Mouse (Mus musculus) MEL (cell line): ENCODE results near the gene Tamm41. TPM values are rescaled to one million over a fixed set of nuclear protein-coding genes. Genes with fewer than 3 reads are reported as not detected.

ENCODE experiments used
- DNase-seq: peaks from one replicate; pipeline ENCODE4 v3.0.0; 2011; ENCODE audit warnings: low read depth, low spot score
- H3K27ac ChIP-seq: 2 replicates; pipeline ENCODE4 v1.5.1; 2012; ENCODE audit warnings: low read depth, mild to moderate bottlenecking, control low read depth, low read length, moderate library complexity; ENCODE audit not compliant: control insufficient read depth
- H3K27me3 ChIP-seq, 2 experiments: fragments of 150-350 bp in 1 of 2; sonication (generic) in 1 of 2; 2 replicates each; pipeline ENCODE4 v1.6.1; 2012; ENCODE audit warnings: low read length in 2 of 2, mild to moderate bottlenecking in 2 of 2, improper control_type of control experiment in 1 of 2, moderate library complexity in 1 of 2; ENCODE audit not compliant: insufficient read depth in 2 of 2, control insufficient read depth in 1 of 2
- H3K36me3 ChIP-seq, 2 experiments: 2 replicates each; pipeline ENCODE4 v1.6.1; 2012 to 2014; ENCODE audit warnings: low read length in 2 of 2, improper control_type of control experiment in 1 of 2, inconsistent platforms in 1 of 2, mild to moderate bottlenecking in 1 of 2; ENCODE audit not compliant: insufficient read depth in 2 of 2, control insufficient read depth in 1 of 2
- H3K4me1 ChIP-seq, 2 experiments: fragments of 150-350 bp in 1 of 2; sonication (generic) in 1 of 2; 2 replicates each; pipeline ENCODE4 v1.6.1; 2012; ENCODE audit warnings: low read length in 2 of 2, improper control_type of control experiment in 1 of 2, mild to moderate bottlenecking in 1 of 2; ENCODE audit not compliant: insufficient read depth in 2 of 2, control insufficient read depth in 1 of 2
- H3K4me3 ChIP-seq, 2 experiments: fragments of 150-350 bp in 1 of 2; sonication (generic) in 1 of 2; 2 replicates each; pipeline ENCODE4 v1.5.1; 2012; ENCODE audit warnings: low read depth in 2 of 2, low read length in 2 of 2, mild to moderate bottlenecking in 2 of 2, moderate library complexity in 2 of 2, control low read depth in 1 of 2, improper control_type of control experiment in 1 of 2; ENCODE audit not compliant: control insufficient read depth in 1 of 2, insufficient read depth in 1 of 2
- H3K79me2 ChIP-seq: 2 replicates; pipeline ENCODE4 v1.6.1; 2012; ENCODE audit warnings: mild to moderate bottlenecking, low read length, moderate library complexity; ENCODE audit not compliant: control insufficient read depth, poor library complexity, insufficient read depth
- H3K9ac ChIP-seq: 2 replicates; pipeline ENCODE4 v1.6.1; 2012; ENCODE audit warnings: low read depth, mild to moderate bottlenecking, control low read depth, low read length, moderate library complexity; ENCODE audit not compliant: control insufficient read depth, poor library complexity, severe bottlenecking
- H3K9me3 ChIP-seq: fragments of 150-350 bp; sonication (generic); replicated peaks from 2 replicates; pipeline ENCODE4 v1.6.1; 2012; ENCODE audit warnings: mild to moderate bottlenecking, low read length, improper control_type of control experiment, moderate library complexity; ENCODE audit not compliant: insufficient read depth
- BHLHE40 ChIP-seq: IDR thresholded peaks from 2 replicates; pipeline ENCODE4 v1.6.1; 2012; ENCODE audit warnings: low read depth, mild to moderate bottlenecking, inconsistent platforms, low read length, improper control_type of control experiment, borderline replicate concordance
- CHD1 ChIP-seq: IDR thresholded peaks from 2 replicates; pipeline ENCODE4 v1.6.1; 2012; ENCODE audit warnings: low read depth, mild to moderate bottlenecking, inconsistent platforms, low read length, improper control_type of control experiment
- CTCF ChIP-seq, 3 experiments: IDR thresholded peaks in 2 of 3; conservative IDR thresholded peaks in 1 of 3; 2 replicates each; pipeline ENCODE4 v1.5.1; 2011 to 2012; ENCODE audit warnings: low read length in 3 of 3, low read depth in 2 of 3, mild to moderate bottlenecking in 2 of 3, improper control_type of control experiment in 1 of 3, inconsistent platforms in 1 of 3, mixed read lengths in 1 of 3, moderate library complexity in 1 of 3; ENCODE audit not compliant: control insufficient read depth in 1 of 3, insufficient read depth in 1 of 3, poor library complexity in 1 of 3, severe bottlenecking in 1 of 3
- ELF1 ChIP-seq: IDR thresholded peaks from 2 replicates; pipeline ENCODE4 v1.6.1; 2014; ENCODE audit warnings: low read depth, mild to moderate bottlenecking, inconsistent platforms, low read length, improper control_type of control experiment, moderate library complexity
- EP300 ChIP-seq, 2 experiments: IDR thresholded peaks; 2 replicates each; pipeline ENCODE4 v1.6.1; 2011; ENCODE audit warnings: improper control_type of control experiment in 2 of 2, low read length in 2 of 2, low read depth in 1 of 2, mild to moderate bottlenecking in 1 of 2
- ETS1 ChIP-seq: IDR thresholded peaks from 2 replicates; pipeline ENCODE4 v1.6.1; 2012; ENCODE audit warnings: low read depth, mild to moderate bottlenecking, inconsistent platforms, low read length, improper control_type of control experiment, moderate library complexity
- GATA1 ChIP-seq: IDR thresholded peaks from 2 replicates; pipeline ENCODE4 v1.6.1; 2011; ENCODE audit warnings: low read depth, low read length, improper control_type of control experiment
- JUND ChIP-seq: IDR thresholded peaks from 2 replicates; pipeline ENCODE4 v1.6.1; 2011; ENCODE audit warnings: low read depth, mild to moderate bottlenecking, improper control_type of control experiment, low read length
- MAFK ChIP-seq: IDR thresholded peaks from 2 replicates; pipeline ENCODE4 v1.6.1; 2011; ENCODE audit warnings: low read depth, mild to moderate bottlenecking, low read length, improper control_type of control experiment, borderline replicate concordance
- MAX ChIP-seq: IDR thresholded peaks from 2 replicates; pipeline ENCODE4 v1.6.1; 2011; ENCODE audit warnings: low read length, improper control_type of control experiment
- MAZ ChIP-seq: IDR thresholded peaks from 2 replicates; pipeline ENCODE4 v1.6.1; 2012; ENCODE audit warnings: low read depth, mild to moderate bottlenecking, inconsistent platforms, low read length, improper control_type of control experiment
- MEF2A ChIP-seq: IDR thresholded peaks from 2 replicates; pipeline ENCODE4 v1.6.1; 2014; ENCODE audit warnings: low read depth, mild to moderate bottlenecking, inconsistent platforms, low read length, improper control_type of control experiment; ENCODE audit not compliant: poor library complexity, insufficient replicate concordance, severe bottlenecking; ENCODE audit errors: extremely low read depth
- MYB ChIP-seq: IDR thresholded peaks from 2 replicates; pipeline ENCODE4 v1.6.1; 2011; ENCODE audit warnings: mild to moderate bottlenecking, low read depth, low read length, improper control_type of control experiment
- MYC ChIP-seq: IDR thresholded peaks from 2 replicates; pipeline ENCODE4 v1.6.1; 2011; ENCODE audit warnings: low read depth, mild to moderate bottlenecking, low read length, improper control_type of control experiment, moderate library complexity
- NELFE ChIP-seq: IDR thresholded peaks from 2 replicates; pipeline ENCODE4 v1.6.1; 2011; ENCODE audit warnings: low read depth, low read length, improper control_type of control experiment
- NRF1 ChIP-seq: IDR thresholded peaks from 2 replicates; pipeline ENCODE4 v1.6.1; 2014; ENCODE audit warnings: low read depth, mild to moderate bottlenecking, inconsistent platforms, low read length, improper control_type of control experiment, moderate library complexity; ENCODE audit not compliant: poor library complexity, insufficient read depth, severe bottlenecking
- POLR2AphosphoS2 ChIP-seq: IDR thresholded peaks from 2 replicates; pipeline ENCODE4 v1.6.1; 2011; ENCODE audit warnings: low read length, improper control_type of control experiment
- POLR2AphosphoS5 ChIP-seq: IDR thresholded peaks from 2 replicates; pipeline ENCODE4 v1.6.1; 2012; ENCODE audit warnings: low read depth, borderline replicate concordance, mild to moderate bottlenecking, inconsistent platforms, low read length, moderate library complexity, mixed read lengths
- RAD21 ChIP-seq: IDR thresholded peaks from 2 replicates; pipeline ENCODE4 v1.6.1; 2011; ENCODE audit warnings: mild to moderate bottlenecking, low read depth, low read length, improper control_type of control experiment
- RCOR1 ChIP-seq: IDR thresholded peaks from 2 replicates; pipeline ENCODE4 v1.6.1; 2012; ENCODE audit warnings: low read depth, mild to moderate bottlenecking, inconsistent platforms, low read length, improper control_type of control experiment
- SMC3 ChIP-seq: IDR thresholded peaks from 2 replicates; pipeline ENCODE4 v1.6.1; 2011; ENCODE audit warnings: low read depth, low read length, improper control_type of control experiment
- TBP ChIP-seq: IDR thresholded peaks from 2 replicates; pipeline ENCODE4 v1.8.0; 2011; ENCODE audit warnings: low read depth, low read length, improper control_type of control experiment
- USF2 ChIP-seq, 2 experiments: IDR thresholded peaks; 2 replicates each; pipeline ENCODE4 v1.6.1; 2011 to 2012; ENCODE audit warnings: improper control_type of control experiment in 2 of 2, low read length in 2 of 2, borderline replicate concordance in 1 of 2, inconsistent platforms in 1 of 2, low read depth in 1 of 2, mild to moderate bottlenecking in 1 of 2; ENCODE audit not compliant: insufficient read depth in 1 of 2
- ZC3H11A ChIP-seq: IDR thresholded peaks from 2 replicates; pipeline ENCODE4 v1.6.1; 2012; ENCODE audit warnings: low read depth, mild to moderate bottlenecking, inconsistent platforms, low read length, improper control_type of control experiment
- ZKSCAN1 ChIP-seq: IDR thresholded peaks from 2 replicates; pipeline ENCODE4 v1.6.1; 2012; ENCODE audit warnings: low read depth, mild to moderate bottlenecking, inconsistent platforms, low read length, improper control_type of control experiment, moderate library complexity
- ZNF384 ChIP-seq: IDR thresholded peaks from 2 replicates; pipeline ENCODE4 v1.6.1; 2012; ENCODE audit warnings: low read depth, mild to moderate bottlenecking, inconsistent platforms, low read length, improper control_type of control experiment
- polyA plus RNA-seq, 2 experiments: library from polyadenylated mRNA; stranded (reverse) in 1 of 2; unstranded in 1 of 2; fragments of >175 nt in 1 of 2; fragments of >200 nt in 1 of 2; gene quantifications; 2 replicates each; pipeline versions ENCODE4 v1.2.1 to v1.2.4; 2012; ENCODE audit warnings: low replicate concordance in 2 of 2, low read depth in 1 of 2; ENCODE audit not compliant: insufficient read length in 2 of 2, insufficient read depth in 1 of 2, missing spikeins in 1 of 2
- total RNA-seq: library from RNA; depleted of rRNA; stranded (reverse); fragments of 300-350 nt; gene quantifications from 2 replicates; pipeline ENCODE4 v1.2.3, GENCODE M21; 2012

Tamm41 gene
- total and polyA plus RNA-seq, 3 experiments = 80.5 to 87.4 TPM; not detected in 1

GRCm38 (mm10) chr6:115043657-115044500 lies 6.2 kb upstream of the Tamm41 start:
- peaks cover 0 to 3% of the 10 kb centered on the region in 2 experiments; a peak in 2 of 4 replicates for H3K27me3 ChIP-seq
- H3K79me2 ChIP-seq = no peaks in the 10 kb centered on the region
- H3K4me3 ChIP-seq = no peak overlapping the region
- DNase-seq = no peak
- H3K9ac ChIP-seq = no peak overlapping the region
- TF ChIP-seq MEF2A = no peak
- no peak for TF ChIP-seq CTCF (IDR thresholded peaks at IDR 0.05 in 2 of 3, conservative IDR thresholded peaks at IDR 0.05 in 1 of 3; ENCODE audit: control insufficient read depth in 1 of 3, insufficient read depth in 1 of 3, low read depth in 2 of 3, low read length in 3 of 3, poor library complexity in 1 of 3, severe bottlenecking in 1 of 3)
- TF ChIP-seq MAZ = no peak
- TF ChIP-seq SMC3 = no peak
- no peak for TF ChIP-seq JUND
- TF ChIP-seq ELF1 = no peak
- no peak for TF ChIP-seq NELFE
- TF ChIP-seq GATA1 = no peak
- no peak for TF ChIP-seq ZNF384
- TF ChIP-seq POLR2AphosphoS5 = no peak
- TF ChIP-seq POLR2AphosphoS2 = no peak
- TF ChIP-seq RAD21 = no peak
- no peak for TF ChIP-seq MAX
- TF ChIP-seq EP300 (IDR thresholded peaks at IDR 0.05; ENCODE audit: low read depth in 1 of 2, low read length in 2 of 2) = no peak
- TF ChIP-seq BHLHE40 = no peak
- no peak for TF ChIP-seq MYC
- H3K9me3 ChIP-seq = no peaks in the 10 kb centered on the region
- H3K4me1 ChIP-seq = no peaks in the 10 kb centered on the region
- no peaks in the 10 kb centered on the region for H3K36me3 ChIP-seq
- no peak overlapping the region for H3K27ac ChIP-seq

GRCm38 (mm10) chr6:115042609-115043008 lies 4.9 kb upstream of the Tamm41 start:
- TF ChIP-seq MYC (no peak), MAFK (no peak), TBP (no peak), ZKSCAN1 (no peak), NRF1 (no peak), ZC3H11A (no peak), RCOR1 (no peak), USF2 (IDR thresholded peaks at IDR 0.05; ENCODE audit: borderline replicate concordance in 1 of 2, insufficient read depth in 1 of 2, low read depth in 1 of 2, low read length in 2 of 2) (no peak), JUND (no peak), GATA1 (no peak), ELF1 (no peak), BHLHE40 (no peak), MYB (no peak), CHD1 (no peak), SMC3 (no peak), ETS1 (no peak), POLR2AphosphoS5 (no peak)
- no peak for DNase-seq
- Histone ChIP-seq H3K27ac (no peak overlapping the region), H3K27me3 (peaks cover 0 to 3% of the 10 kb centered on the region in 2 experiments; a peak in 2 of 4 replicates), H3K36me3 (no peaks in the 10 kb centered on the region), H3K4me3 (no peak overlapping the region), H3K4me1 (no peaks in the 10 kb centered on the region), H3K9ac (no peak overlapping the region), H3K9me3 (no peaks in the 10 kb centered on the region), H3K79me2 (peaks cover under 1% of the 10 kb centered on the region)
